Mouse (Mus musculus): ENCODE data around the gene Zfp445. TPM values are rescaled to one million over a fixed set of nuclear protein-coding genes. Genes with fewer than 3 reads are reported as not detected.
A peak's percentile ranks its signal among the peaks of the same experiment; 100 is the strongest.

The Zfp445 gene
- polyA plus RNA-seq, 1 experiment = 140 TPM

GRCm38 (mm10) chr9:122837680-122838079 is 28.1 kb downstream of the Zfp445 start:
- Histone ChIP-seq H3K4me1 (ENCODE audit: control insufficient read depth, insufficient read depth, low read length) (peaks cover 3% of the 10 kb centered on the region; the same call in 1 of the 2 replicates), H3K4me3 (ENCODE audit: insufficient read depth, low read length) (no peak overlapping the region), H3K27ac (ENCODE audit: insufficient read depth, low read length) (no peak overlapping the region)
- TF ChIP-seq CTCF (IDR thresholded peaks at IDR 0.05; ENCODE audit: extremely low read depth, insufficient read depth, low read length) (0 out of 2 replicates have a peak, but pooled peaks have one; percentile 4), POLR2A (IDR thresholded peaks at IDR 0.05; ENCODE audit: extremely low read depth, insufficient read depth, low read length) (no peak)

DNA sequence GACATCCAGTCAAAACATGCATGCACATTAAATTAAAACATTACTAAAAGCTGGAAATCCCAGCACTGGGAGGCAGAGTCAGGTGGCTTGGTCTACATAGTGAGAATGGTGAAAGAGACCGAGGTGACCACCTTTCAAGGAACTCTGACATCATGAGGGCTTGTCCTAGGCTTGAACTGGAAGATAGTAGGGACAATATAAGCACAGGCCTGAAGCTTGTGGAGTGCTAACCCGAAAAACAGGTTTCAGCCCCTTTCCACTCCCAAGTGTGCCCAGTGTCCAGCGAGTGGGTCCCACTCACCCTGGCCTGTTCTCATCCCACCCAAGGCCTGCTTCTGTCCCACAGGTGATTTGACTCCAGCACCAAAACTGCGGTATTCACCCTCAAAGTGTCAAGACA is 28.6 kb downstream of the Zfp445 start:
- no peak overlapping the region for H3K27ac ChIP-seq (ENCODE audit: insufficient read depth, low read length)
- peaks cover 3% of the 10 kb centered on the region; the same call in 1 of the 2 replicates for H3K4me1 ChIP-seq (ENCODE audit: control insufficient read depth, insufficient read depth, low read length)
- no peak for TF ChIP-seq CTCF (IDR thresholded peaks at IDR 0.05; ENCODE audit: extremely low read depth, insufficient read depth, low read length)
- TF ChIP-seq POLR2A (IDR thresholded peaks at IDR 0.05; ENCODE audit: extremely low read depth, insufficient read depth, low read length) = no peak
- no peak overlapping the region for H3K4me3 ChIP-seq (ENCODE audit: insufficient read depth, low read length)

- H3K27ac ChIP-seq (ENCODE audit: insufficient read depth, low read length) = no peak overlapping the region
- TF ChIP-seq POLR2A (IDR thresholded peaks at IDR 0.05; ENCODE audit: extremely low read depth, insufficient read depth, low read length) = no peak
- TF ChIP-seq CTCF (IDR thresholded peaks at IDR 0.05; ENCODE audit: extremely low read depth, insufficient read depth, low read length) = no peak
- peaks cover 3% of the 10 kb centered on the region; the same call in 1 of the 2 replicates for H3K4me1 ChIP-seq (ENCODE audit: control insufficient read depth, insufficient read depth, low read length)
- H3K4me3 ChIP-seq (ENCODE audit: insufficient read depth, low read length) = no peak overlapping the region
Observed at GRCm38 (mm10) chr9:122836790-122837189, 29.0 kb downstream of the Zfp445 start.

- no peak overlapping the region for H3K4me3 ChIP-seq (ENCODE audit: insufficient read depth, low read length)
- no peak overlapping the region for H3K27ac ChIP-seq (ENCODE audit: insufficient read depth, low read length)
- peaks cover 3% of the 10 kb centered on the region; the same call in 1 of the 2 replicates for H3K4me1 ChIP-seq (ENCODE audit: control insufficient read depth, insufficient read depth, low read length)
- TF ChIP-seq POLR2A (IDR thresholded peaks at IDR 0.05; ENCODE audit: extremely low read depth, insufficient read depth, low read length) (no peak), CTCF (IDR thresholded peaks at IDR 0.05; ENCODE audit: extremely low read depth, insufficient read depth, low read length) (no peak)
Observed at GRCm38 (mm10) chr9:122836126-122836525, 29.7 kb downstream of the Zfp445 start.

GRCm38 (mm10) chr9:122829826-122830380 is 35.9 kb downstream of the Zfp445 start:
- H3K27ac ChIP-seq (ENCODE audit: insufficient read depth, low read length) = no peak overlapping the region
- TF ChIP-seq POLR2A (IDR thresholded peaks at IDR 0.05; ENCODE audit: extremely low read depth, insufficient read depth, low read length) (no peak), CTCF (IDR thresholded peaks at IDR 0.05; ENCODE audit: extremely low read depth, insufficient read depth, low read length) (no peak)
- no peaks in the 10 kb centered on the region for H3K4me1 ChIP-seq (ENCODE audit: control insufficient read depth, insufficient read depth, low read length)
- H3K4me3 ChIP-seq (ENCODE audit: insufficient read depth, low read length) = no peak overlapping the region

DNA sequence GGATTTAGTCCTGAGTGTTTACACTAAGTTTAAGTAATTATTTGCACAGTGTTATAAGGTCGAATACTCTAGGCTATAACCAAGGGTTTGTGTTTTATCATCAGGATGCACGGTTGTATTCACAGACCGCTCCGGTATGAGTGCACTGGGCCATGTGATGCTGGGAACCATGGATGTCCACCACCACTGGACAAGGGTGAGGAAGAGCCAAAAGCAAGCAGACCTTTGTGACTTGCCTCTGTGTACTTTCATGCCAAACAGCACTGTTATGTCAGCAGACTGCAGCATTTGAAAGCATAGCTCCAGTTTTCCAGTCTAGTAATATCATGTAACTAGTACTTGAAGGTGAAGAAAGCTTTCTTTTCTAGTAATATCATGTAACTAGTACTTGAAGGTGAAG is 39.1 kb downstream of the Zfp445 start:
- Histone ChIP-seq H3K27ac (ENCODE audit: insufficient read depth, low read length) (no peak overlapping the region), H3K4me1 (ENCODE audit: control insufficient read depth, insufficient read depth, low read length) (no peaks in the 10 kb centered on the region), H3K4me3 (ENCODE audit: insufficient read depth, low read length) (no peak overlapping the region)
- no peak for TF ChIP-seq POLR2A (IDR thresholded peaks at IDR 0.05; ENCODE audit: extremely low read depth, insufficient read depth, low read length)
- no peak for TF ChIP-seq CTCF (IDR thresholded peaks at IDR 0.05; ENCODE audit: extremely low read depth, insufficient read depth, low read length)

GRCm38 (mm10) chr9:122823374-122824017 is 42.3 kb downstream of the Zfp445 start:
- H3K27ac ChIP-seq (ENCODE audit: insufficient read depth, low read length) = no peak overlapping the region
- no peak overlapping the region for H3K4me3 ChIP-seq (ENCODE audit: insufficient read depth, low read length)
- no peak for TF ChIP-seq POLR2A (IDR thresholded peaks at IDR 0.05; ENCODE audit: extremely low read depth, insufficient read depth, low read length)
- TF ChIP-seq CTCF (IDR thresholded peaks at IDR 0.05; ENCODE audit: extremely low read depth, insufficient read depth, low read length) = no peak
- H3K4me1 ChIP-seq (ENCODE audit: control insufficient read depth, insufficient read depth, low read length) = no peaks in the 10 kb centered on the region

- Histone ChIP-seq H3K27ac (ENCODE audit: insufficient read depth, low read length) (no peak overlapping the region), H3K4me1 (ENCODE audit: control insufficient read depth, insufficient read depth, low read length) (no peaks in the 10 kb centered on the region), H3K4me3 (ENCODE audit: insufficient read depth, low read length) (no peak overlapping the region)
- TF ChIP-seq POLR2A (IDR thresholded peaks at IDR 0.05; ENCODE audit: extremely low read depth, insufficient read depth, low read length) (no peak), CTCF (IDR thresholded peaks at IDR 0.05; ENCODE audit: extremely low read depth, insufficient read depth, low read length) (no peak)
Observed at GRCm38 (mm10) chr9:122815239-122815851, 50.5 kb downstream of the Zfp445 start.

DNA sequence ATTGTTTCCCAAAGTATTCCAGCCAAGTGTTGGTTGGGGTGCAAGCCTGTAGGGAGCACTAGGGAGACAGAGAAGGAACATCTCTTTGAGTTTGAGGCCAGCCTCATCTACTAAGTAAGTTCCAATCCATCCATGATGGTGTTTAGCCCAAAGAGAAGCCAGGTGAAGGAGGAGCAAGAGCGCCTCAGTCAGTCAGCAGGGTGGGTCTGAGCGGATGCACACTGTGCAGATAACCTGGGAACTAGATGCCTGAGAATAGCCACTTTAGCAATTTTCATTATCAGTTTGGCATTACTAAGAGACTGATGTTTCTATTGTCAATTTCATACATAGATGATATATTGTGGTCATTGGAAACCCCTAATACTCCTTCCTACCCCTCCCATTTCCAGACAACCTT is 51.0 kb downstream of the Zfp445 start:
- Histone ChIP-seq H3K27ac (ENCODE audit: insufficient read depth, low read length) (no peak overlapping the region), H3K4me3 (ENCODE audit: insufficient read depth, low read length) (no peak overlapping the region), H3K4me1 (ENCODE audit: control insufficient read depth, insufficient read depth, low read length) (no peaks in the 10 kb centered on the region)
- TF ChIP-seq CTCF (IDR thresholded peaks at IDR 0.05; ENCODE audit: extremely low read depth, insufficient read depth, low read length) (no peak), POLR2A (IDR thresholded peaks at IDR 0.05; ENCODE audit: extremely low read depth, insufficient read depth, low read length) (no peak)

- no peak for TF ChIP-seq POLR2A (IDR thresholded peaks at IDR 0.05; ENCODE audit: extremely low read depth, insufficient read depth, low read length)
- no peak for TF ChIP-seq CTCF (IDR thresholded peaks at IDR 0.05; ENCODE audit: extremely low read depth, insufficient read depth, low read length)
- H3K4me3 ChIP-seq (ENCODE audit: insufficient read depth, low read length) = no peak overlapping the region
- H3K4me1 ChIP-seq (ENCODE audit: control insufficient read depth, insufficient read depth, low read length) = no peaks in the 10 kb centered on the region
- no peak overlapping the region for H3K27ac ChIP-seq (ENCODE audit: insufficient read depth, low read length)
Observed at GRCm38 (mm10) chr9:122812386-122812785, 53.4 kb downstream of the Zfp445 start.

All from cortical plate, adult 2 months (tissue).